Mouse (Mus musculus): ENCODE results near the gene Rabggtb.

Gene Rabggtb

GRCm38 (mm10) chr3:153912546-153913509 lies at the start of gene Rabggtb:
TSS of gene Rabggtb (minus strand) at chr3:153913009.
- DNase-seq (ENCODE audit: low spot score) = peak; percentile 94

GRCm38 (mm10) chr3:153961632-153962389 lies 49.0 kb upstream of the Rabggtb start:
- DNase-seq (ENCODE audit: low spot score) = no peak

- peak; percentile 22 for DNase-seq (ENCODE audit: low spot score)
These were observed 48.1 kb upstream of the Rabggtb start for GRCm38 (mm10) chr3:153960884-153961283.

GRCm38 (mm10) chr3:153959731-153960207 lies 47.0 kb upstream of the Rabggtb start:
- no peak for DNase-seq (ENCODE audit: low spot score)

- DNase-seq (ENCODE audit: low spot score) = peak; percentile 63
These were observed 46.4 kb upstream of the Rabggtb start for GRCm38 (mm10) chr3:153959035-153959730.

GRCm38 (mm10) chr3:153957916-153958315 lies 45.1 kb upstream of the Rabggtb start:
- no peak for DNase-seq (ENCODE audit: low spot score)

GRCm38 (mm10) chr3:153948176-153948575 lies 35.4 kb upstream of the Rabggtb start:
- DNase-seq (ENCODE audit: low spot score) = no peak

GRCm38 (mm10) chr3:153947271-153947670 lies 34.5 kb upstream of the Rabggtb start:
- DNase-seq (ENCODE audit: low spot score) = no peak

GRCm38 (mm10) chr3:153944335-153944990 lies 31.7 kb upstream of the Rabggtb start, which contains the start of gene Acadm:
TSS of gene Acadm (minus strand) at chr3:153944632.
- DNase-seq (ENCODE audit: low spot score) = peak; percentile 94

- no peak for DNase-seq (ENCODE audit: low spot score)
These were observed 31.1 kb upstream of the Rabggtb start for GRCm38 (mm10) chr3:153943901-153944334.

GRCm38 (mm10) chr3:153943003-153943640 lies 30.3 kb upstream of the Rabggtb start:
- peak; percentile 22 for DNase-seq (ENCODE audit: low spot score)

- no peak for DNase-seq (ENCODE audit: low spot score)
These were observed 28.8 kb upstream of the Rabggtb start for GRCm38 (mm10) chr3:153941613-153942012.

GRCm38 (mm10) chr3:153940486-153940885 lies 27.7 kb upstream of the Rabggtb start:
- DNase-seq (ENCODE audit: low spot score) = no peak

GRCm38 (mm10) chr3:153940021-153940420 lies 27.2 kb upstream of the Rabggtb start:
- DNase-seq (ENCODE audit: low spot score) = no peak

GRCm38 (mm10) chr3:153937116-153937810 lies 24.5 kb upstream of the Rabggtb start:
- no peak for DNase-seq (ENCODE audit: low spot score)

GRCm38 (mm10) chr3:153935878-153936277 lies 23.1 kb upstream of the Rabggtb start:
- DNase-seq (ENCODE audit: low spot score) = no peak

- DNase-seq (ENCODE audit: low spot score) = no peak
These were observed 19.7 kb upstream of the Rabggtb start for GRCm38 (mm10) chr3:153932461-153932860.

GRCm38 (mm10) chr3:153929526-153929925 lies 16.7 kb upstream of the Rabggtb start:
- no peak for DNase-seq (ENCODE audit: low spot score)

- DNase-seq (ENCODE audit: low spot score) = no peak
These were observed 13.5 kb upstream of the Rabggtb start for GRCm38 (mm10) chr3:153926333-153926732.
